Mouse (Mus musculus) lung, embryonic 16.5 days (tissue): ENCODE measurements at regions not wholly inside any gene's neighbourhood (a gene's known extent, or its start where the extent isn't known, plus 50 kb on each side); places are given as distances from the start of the nearest gene placed in this dataset.

Experiments
- ATAC-seq: fragments of 200-750 bp; cut with Nextera tagmentation; 2 replicates; pipeline ENCODE4 v1.8.0; 2017; ENCODE audit warnings: low read depth, mild to moderate bottlenecking, moderate library complexity
- H3K27ac ChIP-seq: fragments of 300-500 bp; sonication (generic); 2 replicates; pipeline ENCODE4 v1.5.1; 2014; ENCODE audit warnings: mild to moderate bottlenecking, control low read depth, low read length
- H3K27me3 ChIP-seq: fragments of 300-500 bp; sonication (generic); 2 replicates; pipeline ENCODE4 v1.6.1; 2014; ENCODE audit warnings: low read depth, low read length, mixed read lengths; ENCODE audit not compliant: control insufficient read depth, insufficient read depth
- H3K36me3 ChIP-seq: fragments of 300-500 bp; sonication (generic); 2 replicates; pipeline ENCODE4 v1.6.1; 2014; ENCODE audit warnings: low read length; ENCODE audit not compliant: control insufficient read depth, insufficient read depth
- H3K4me1 ChIP-seq: fragments of 300-500 bp; sonication (generic); replicated peaks from 2 replicates; pipeline ENCODE4 v1.6.1; 2014; ENCODE audit warnings: low read length, mixed read lengths; ENCODE audit not compliant: control insufficient read depth, insufficient read depth
- H3K4me2 ChIP-seq: fragments of 300-500 bp; sonication (generic); 2 replicates; pipeline ENCODE4 v1.6.1; 2014; ENCODE audit warnings: low read depth, low read length, control low read depth
- H3K4me3 ChIP-seq: fragments of 300-500 bp; sonication (generic); 2 replicates; pipeline ENCODE4 v1.5.1; 2014; ENCODE audit warnings: mild to moderate bottlenecking, low read length, control low read depth
- H3K9ac ChIP-seq: fragments of 300-500 bp; sonication (generic); 2 replicates; pipeline ENCODE4 v1.6.1; 2014; ENCODE audit warnings: low read length, control low read depth
- H3K9me3 ChIP-seq: fragments of 300-500 bp; sonication (generic); 2 replicates; pipeline ENCODE4 v1.6.1; 2016; ENCODE audit warnings: low read length; ENCODE audit not compliant: control insufficient read depth
- WGBS: fragments of 180-500 bp; shearing (Covaris S2); extraction: QIAGEN DNeasy Blood & Tissue Kit; methylation state at CpG from one replicate; pipeline ENCODE4 v1.1.7; 2014; 5-methylcytosine and 5-hydroxymethylcytosine counted together

DNA sequence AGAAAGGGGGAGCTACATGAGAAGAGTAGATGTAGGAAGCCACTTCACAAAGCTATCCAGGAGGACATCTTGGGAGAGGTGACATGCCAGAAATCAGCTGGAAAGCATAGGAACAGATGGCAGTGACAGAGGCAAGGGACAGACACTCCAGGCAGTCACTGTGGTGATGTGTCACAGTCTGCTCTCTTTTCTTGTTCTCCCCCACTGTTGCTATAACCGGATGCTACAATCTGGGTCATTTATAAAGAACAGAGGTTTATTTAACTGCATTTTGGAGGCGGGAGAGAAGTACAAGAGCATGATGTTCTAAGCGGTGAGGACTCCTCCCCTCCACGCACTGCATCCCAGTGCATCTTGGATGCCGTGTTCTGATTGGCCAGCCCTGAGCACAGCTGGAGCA is 133.8 kb upstream of the Med13l start:
- no peak for ATAC-seq
- WGBS: 50% methylated on average over 5 of the region's 5 CpGs

GRCm38 (mm10) chr5:118428323-118429095 is 132.0 kb upstream of the Med13l start:
- H3K9ac ChIP-seq: no peak overlapping the region
- H3K4me1 ChIP-seq: peaks cover 6% of the 10 kb centered on the region
- no peaks in the 10 kb centered on the region for H3K27me3 ChIP-seq
- H3K4me3 ChIP-seq: no peak overlapping the region
- no peak overlapping the region for H3K27ac ChIP-seq
- H3K4me2 ChIP-seq: no peak overlapping the region
- no peak for ATAC-seq
- no peaks in the 10 kb centered on the region for H3K36me3 ChIP-seq
- 67% methylated on average over 18 of the region's 18 CpGs for WGBS
- H3K9me3 ChIP-seq: peaks cover 3% of the 10 kb centered on the region; the same call in 1 of the 2 replicates

More for the DNA sequence above, 133.8 kb upstream of the Med13l start:
- H3K4me1 ChIP-seq: peaks cover 15% of the 10 kb centered on the region
- H3K4me2 ChIP-seq: no peak overlapping the region
- H3K9me3 ChIP-seq: peaks cover 3% of the 10 kb centered on the region; the same call in 1 of the 2 replicates
- no peak overlapping the region for H3K4me3 ChIP-seq
- no peaks in the 10 kb centered on the region for H3K36me3 ChIP-seq
- H3K27ac ChIP-seq: no peak overlapping the region
- no peaks in the 10 kb centered on the region for H3K27me3 ChIP-seq
- H3K9ac ChIP-seq: no peak overlapping the region

DNA sequence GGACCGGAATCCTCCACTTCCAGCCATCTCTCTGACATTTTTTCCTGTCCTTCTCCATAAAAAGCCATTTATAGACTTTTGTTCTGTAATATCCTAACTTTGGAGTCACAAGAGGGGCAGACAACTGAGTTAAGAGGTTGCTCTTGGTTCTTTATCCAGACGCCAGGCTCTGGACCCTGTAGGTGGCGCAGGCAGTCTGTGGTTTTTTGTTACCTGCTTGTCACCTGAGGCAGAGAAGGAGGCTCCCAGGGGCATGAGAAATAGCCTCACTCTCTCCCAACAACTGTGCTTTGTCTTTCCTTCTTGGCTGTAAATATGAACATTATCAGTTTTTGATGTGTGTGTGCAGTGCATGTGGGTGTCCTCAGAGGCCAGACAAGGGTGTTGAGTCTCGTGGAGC is 126.9 kb upstream of the Med13l start:
- WGBS: 62% methylated on average over 4 of the region's 4 CpGs
- H3K4me2 ChIP-seq: no peak overlapping the region
- ATAC-seq: no peak

GRCm38 (mm10) chr5:118434718-118435555 is 125.5 kb upstream of the Med13l start:
- no peaks in the 10 kb centered on the region for H3K36me3 ChIP-seq
- H3K27ac ChIP-seq: no peak overlapping the region
- no peak overlapping the region for H3K9ac ChIP-seq
- ATAC-seq: peak; percentile 27; the same call in 1 of the 2 replicates
- peaks cover 3% of the 10 kb centered on the region; the same call in 1 of the 2 replicates for H3K9me3 ChIP-seq
- H3K4me3 ChIP-seq: no peak overlapping the region
- H3K4me2 ChIP-seq: no peak overlapping the region
- H3K4me1 ChIP-seq: peaks cover 9% of the 10 kb centered on the region; the same call in 1 of the 2 replicates
- peaks cover 6% of the 10 kb centered on the region; the same call in 1 of the 2 replicates for H3K27me3 ChIP-seq
- 28% methylated on average over 20 of the region's 20 CpGs for WGBS

More for the DNA sequence above, 126.9 kb upstream of the Med13l start:
- H3K4me1 ChIP-seq: peaks cover 9% of the 10 kb centered on the region; the same call in 1 of the 2 replicates
- H3K36me3 ChIP-seq: no peaks in the 10 kb centered on the region
- peaks cover 3% of the 10 kb centered on the region; the same call in 1 of the 2 replicates for H3K9me3 ChIP-seq
- H3K27me3 ChIP-seq: peaks cover 6% of the 10 kb centered on the region; the same call in 1 of the 2 replicates
- no peak overlapping the region for H3K27ac ChIP-seq
- H3K9ac ChIP-seq: no peak overlapping the region
- no peak overlapping the region for H3K4me3 ChIP-seq

GRCm38 (mm10) chr5:118435556-118435950 is 124.9 kb upstream of the Med13l start:
- no peak overlapping the region for H3K4me2 ChIP-seq
- H3K27ac ChIP-seq: no peak overlapping the region

DNA sequence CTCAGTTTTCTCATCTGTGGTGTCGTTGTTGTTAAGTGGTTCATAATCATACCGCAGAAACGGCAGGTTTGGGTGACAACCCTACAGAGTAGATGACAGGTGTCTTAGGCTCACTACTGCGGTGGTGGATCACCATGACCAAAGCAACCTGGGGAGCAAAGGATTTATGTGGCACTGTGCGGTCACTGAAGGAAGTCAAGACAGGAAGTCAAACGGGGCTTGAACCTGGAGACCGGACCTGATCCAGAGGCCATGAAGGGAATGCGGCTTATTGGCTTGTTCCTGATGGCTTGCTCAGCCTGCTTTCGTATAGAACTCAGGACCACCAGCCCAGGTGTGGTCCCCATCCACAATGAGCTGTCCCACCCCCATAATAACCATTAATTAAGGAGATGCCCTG is 124.4 kb upstream of the Med13l start:
- peaks cover 9% of the 10 kb centered on the region; the same call in 1 of the 2 replicates for H3K4me1 ChIP-seq
- H3K9me3 ChIP-seq: peaks cover 3% of the 10 kb centered on the region; the same call in 1 of the 2 replicates
- no peak for ATAC-seq

More at GRCm38 (mm10) chr5:118435556-118435950, 124.9 kb upstream of the Med13l start:
- WGBS: 39% methylated on average over 6 of the region's 7 CpGs
- Histone ChIP-seq H3K9me3 (peaks cover 3% of the 10 kb centered on the region; the same call in 1 of the 2 replicates), H3K4me3 (no peak overlapping the region), H3K27me3 (peaks cover 6% of the 10 kb centered on the region; the same call in 1 of the 2 replicates), H3K4me1 (peaks cover 9% of the 10 kb centered on the region; the same call in 1 of the 2 replicates), H3K36me3 (no peaks in the 10 kb centered on the region), H3K9ac (no peak overlapping the region)
- no peak for ATAC-seq

DNA sequence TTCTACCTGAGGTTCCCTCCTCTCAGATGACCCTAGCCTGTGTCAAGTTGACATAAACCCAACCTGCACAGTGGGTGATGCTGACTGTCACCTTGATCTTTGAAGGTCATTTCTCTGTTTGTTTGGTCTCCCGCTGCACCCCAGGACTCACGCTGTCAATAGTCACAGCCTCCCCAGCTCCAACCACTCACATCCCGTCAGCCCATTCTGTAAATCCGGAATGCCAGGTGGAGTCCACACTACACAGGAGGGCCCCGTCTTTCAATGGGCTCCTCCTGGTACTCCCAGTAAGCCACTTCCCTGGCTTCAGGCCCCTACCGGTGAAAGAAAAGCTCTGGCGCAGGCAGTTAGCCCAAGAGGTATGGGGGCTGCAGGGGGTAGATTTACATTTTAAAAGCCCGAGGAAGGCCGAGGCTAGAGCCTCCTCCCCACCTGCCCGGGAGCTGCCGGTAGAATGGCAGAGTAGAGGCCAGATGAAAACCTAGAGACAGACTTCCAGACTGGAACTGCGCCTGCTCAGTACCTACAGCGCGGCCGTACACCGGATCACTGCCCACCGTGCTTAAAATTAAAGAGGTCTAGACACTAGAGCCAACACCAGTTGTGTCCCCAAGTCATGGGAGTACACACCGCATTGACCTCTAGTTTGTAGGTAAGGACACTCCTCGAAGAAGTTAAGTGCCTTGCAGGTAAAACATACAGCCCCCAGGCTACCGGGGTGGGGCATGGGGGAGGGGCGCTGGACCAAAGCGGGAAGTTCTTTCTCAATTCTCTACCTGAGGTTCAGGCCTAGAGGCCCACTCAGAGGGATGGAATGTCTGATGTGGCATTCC is 123.8 kb upstream of the Med13l start:
- no peaks in the 10 kb centered on the region for H3K36me3 ChIP-seq
- no peak overlapping the region for H3K9ac ChIP-seq
- no peak overlapping the region for H3K27ac ChIP-seq
- no peak overlapping the region for H3K4me3 ChIP-seq
- H3K9me3 ChIP-seq: no peaks in the 10 kb centered on the region
- H3K27me3 ChIP-seq: peaks cover 6% of the 10 kb centered on the region; the same call in 1 of the 2 replicates
- WGBS: 20% methylated on average over 22 of the region's 22 CpGs
- H3K4me1 ChIP-seq: peaks cover 9% of the 10 kb centered on the region; the same call in 1 of the 2 replicates
- ATAC-seq: peak; percentile 43
- peak overlapping the region; percentile 36 for H3K4me2 ChIP-seq

More for the DNA sequence above, 124.4 kb upstream of the Med13l start:
- 31% methylated on average over 9 of the region's 9 CpGs for WGBS
- no peak overlapping the region for H3K4me2 ChIP-seq
- no peak overlapping the region for H3K9ac ChIP-seq
- H3K36me3 ChIP-seq: no peaks in the 10 kb centered on the region
- peaks cover 6% of the 10 kb centered on the region; the same call in 1 of the 2 replicates for H3K27me3 ChIP-seq
- no peak overlapping the region for H3K4me3 ChIP-seq
- no peak overlapping the region for H3K27ac ChIP-seq

DNA sequence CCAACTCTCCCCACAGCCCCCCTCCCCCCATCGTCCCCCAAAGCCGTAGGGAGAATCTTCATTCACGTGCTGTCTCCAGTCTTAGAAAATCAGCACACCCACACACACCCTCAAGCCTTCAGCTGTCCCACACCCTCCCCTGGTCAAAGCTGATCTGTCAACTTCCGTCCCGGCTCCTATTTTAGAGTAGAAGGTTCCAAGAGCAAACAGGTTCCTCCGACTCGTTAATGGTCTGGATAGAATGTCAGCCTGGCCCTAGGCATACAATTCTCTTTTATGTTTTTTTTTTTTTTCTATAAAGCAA is 123.2 kb upstream of the Med13l start:
- peak overlapping the region; percentile 36; the same call in 1 of the 2 replicates for H3K4me2 ChIP-seq
- ATAC-seq: no peak
- peaks cover 6% of the 10 kb centered on the region; the same call in 1 of the 2 replicates for H3K27me3 ChIP-seq
- WGBS: 20% methylated on average over 7 of the region's 7 CpGs
- no peaks in the 10 kb centered on the region for H3K36me3 ChIP-seq
- peaks cover 9% of the 10 kb centered on the region; the same call in 1 of the 2 replicates for H3K4me1 ChIP-seq
- H3K9me3 ChIP-seq: no peaks in the 10 kb centered on the region
- no peak overlapping the region for H3K9ac ChIP-seq
- no peak overlapping the region for H3K4me3 ChIP-seq
- H3K27ac ChIP-seq: no peak overlapping the region
